Mouse (Mus musculus): ENCODE measurements around the gene Ces1a. TPM values are rescaled to one million over a fixed set of nuclear protein-coding genes. Genes with fewer than 3 reads are reported as not detected.

The Ces1a gene
- polyA plus RNA-seq, 2 experiments = not detected

GRCm38 (mm10) chr8:93079887-93080286 lies 31.9 kb upstream of the Ces1a start, which contains the start of gene Ces1b:
Gene Ces1b, minus strand, starts transcription at chr8:93080017.
- no peak for ATAC-seq (ENCODE audit: insufficient read depth)
- H3K27ac ChIP-seq = no peak within 1 kb of the TSS
- no peak within 1 kb of the TSS for H3K4me2 ChIP-seq (ENCODE audit: low read depth)
- no peaks in the 10 kb centered on the region for H3K9me3 ChIP-seq (ENCODE audit: control insufficient read depth, low read length)
- DNase-seq (ENCODE audit: low read depth in 3 of 3, low spot score in 3 of 3) = no peak
- H3K4me3 ChIP-seq (ENCODE audit: insufficient read depth in 1 of 2, low read depth in 2 of 2, low read length in 2 of 2) = no peak within 1 kb of the TSS
- H3K4me1 ChIP-seq (replicated peaks; ENCODE audit: control insufficient read depth in 2 of 2, insufficient read depth in 2 of 2, low read length in 1 of 2) = no peaks in the 10 kb centered on the region
- no peaks in the 10 kb centered on the region for H3K36me3 ChIP-seq (replicated peaks; ENCODE audit: control insufficient read depth, insufficient read depth, low read depth)
- WGBS (ENCODE audit: insufficient replicate concordance) = 38% methylated on average over 2 of the region's 2 CpGs
- no peak for TF ChIP-seq EP300 (IDR thresholded peaks at IDR 0.05; ENCODE audit: low read depth)
- H3K9ac ChIP-seq (replicated peaks) = no peak within 1 kb of the TSS
- H3K27me3 ChIP-seq (ENCODE audit: control insufficient read depth, insufficient read depth, low read length) = no peaks in the 10 kb centered on the region

GRCm38 (mm10) chr8:93075251-93075650 lies 27.3 kb upstream of the Ces1a start:
- Histone ChIP-seq H3K36me3 (replicated peaks; ENCODE audit: control insufficient read depth, insufficient read depth, low read depth) (no peaks in the 10 kb centered on the region), H3K4me2 (ENCODE audit: low read depth) (no peak overlapping the region), H3K27ac (no peak overlapping the region), H3K9me3 (ENCODE audit: control insufficient read depth, low read length) (no peaks in the 10 kb centered on the region), H3K4me1 (replicated peaks; ENCODE audit: control insufficient read depth in 2 of 2, insufficient read depth in 2 of 2, low read length in 1 of 2) (no peaks in the 10 kb centered on the region), H3K4me3 (ENCODE audit: insufficient read depth in 1 of 2, low read depth in 2 of 2, low read length in 2 of 2) (no peak overlapping the region), H3K9ac (replicated peaks) (no peak overlapping the region), H3K27me3 (ENCODE audit: control insufficient read depth, insufficient read depth, low read length) (no peaks in the 10 kb centered on the region)
- 63% methylated on average over 4 of the region's 4 CpGs for WGBS (ENCODE audit: insufficient replicate concordance)
- DNase-seq (ENCODE audit: low read depth in 3 of 3, low spot score in 3 of 3) = no peak
- no peak for ATAC-seq (ENCODE audit: insufficient read depth)
- TF ChIP-seq EP300 (IDR thresholded peaks at IDR 0.05; ENCODE audit: low read depth) (no peak), CTCF (IDR thresholded peaks at IDR 0.05; ENCODE audit: low read depth) (no peak)

- ATAC-seq (ENCODE audit: insufficient read depth) (no peak), DNase-seq (ENCODE audit: low read depth in 3 of 3, low spot score in 3 of 3) (no peak)
- TF ChIP-seq CTCF (IDR thresholded peaks at IDR 0.05; ENCODE audit: low read depth) (no peak), EP300 (IDR thresholded peaks at IDR 0.05; ENCODE audit: low read depth) (no peak)
- H3K36me3 ChIP-seq (replicated peaks; ENCODE audit: control insufficient read depth, insufficient read depth, low read depth) = no peaks in the 10 kb centered on the region
- no peaks in the 10 kb centered on the region for H3K27me3 ChIP-seq (ENCODE audit: control insufficient read depth, insufficient read depth, low read length)
- 63% methylated on average over 3 of the region's 3 CpGs for WGBS (ENCODE audit: insufficient replicate concordance)
- no peak overlapping the region for H3K27ac ChIP-seq
- H3K4me2 ChIP-seq (ENCODE audit: low read depth) = no peak overlapping the region
- H3K9ac ChIP-seq (replicated peaks) = no peak overlapping the region
- no peak overlapping the region for H3K4me3 ChIP-seq (ENCODE audit: insufficient read depth in 1 of 2, low read depth in 2 of 2, low read length in 2 of 2)
- H3K9me3 ChIP-seq (ENCODE audit: control insufficient read depth, low read length) = no peaks in the 10 kb centered on the region
- H3K4me1 ChIP-seq (replicated peaks; ENCODE audit: control insufficient read depth in 2 of 2, insufficient read depth in 2 of 2, low read length in 1 of 2) = no peaks in the 10 kb centered on the region
These were observed 15.6 kb upstream of the Ces1a start for GRCm38 (mm10) chr8:93063416-93064117.

GRCm38 (mm10) chr8:93059185-93059584 lies 11.2 kb upstream of the Ces1a start:
- 16% methylated on average over 2 of the region's 2 CpGs for WGBS (ENCODE audit: insufficient replicate concordance)
- H3K4me1 ChIP-seq (replicated peaks; ENCODE audit: control insufficient read depth in 2 of 2, insufficient read depth in 2 of 2, low read length in 1 of 2) = no peaks in the 10 kb centered on the region
- no peak overlapping the region for H3K4me2 ChIP-seq (ENCODE audit: low read depth)
- no peak overlapping the region for H3K9ac ChIP-seq (replicated peaks)
- no peaks in the 10 kb centered on the region for H3K9me3 ChIP-seq (ENCODE audit: control insufficient read depth, low read length)
- no peak overlapping the region for H3K27ac ChIP-seq
- ATAC-seq (ENCODE audit: insufficient read depth) (no peak), DNase-seq (ENCODE audit: low read depth in 3 of 3, low spot score in 3 of 3) (no peak)
- TF ChIP-seq CTCF (IDR thresholded peaks at IDR 0.05; ENCODE audit: low read depth) = peak; percentile 56
- no peak for TF ChIP-seq EP300 (IDR thresholded peaks at IDR 0.05; ENCODE audit: low read depth)
- no peaks in the 10 kb centered on the region for H3K27me3 ChIP-seq (ENCODE audit: control insufficient read depth, insufficient read depth, low read length)
- H3K36me3 ChIP-seq (replicated peaks; ENCODE audit: control insufficient read depth, insufficient read depth, low read depth) = no peaks in the 10 kb centered on the region
- no peak overlapping the region for H3K4me3 ChIP-seq (ENCODE audit: insufficient read depth in 1 of 2, low read depth in 2 of 2, low read length in 2 of 2)

- no peak overlapping the region for H3K9ac ChIP-seq (replicated peaks)
- H3K4me2 ChIP-seq (ENCODE audit: low read depth) = no peak overlapping the region
- H3K27ac ChIP-seq = no peak overlapping the region
- ATAC-seq (ENCODE audit: insufficient read depth) = no peak
- TF ChIP-seq EP300 (IDR thresholded peaks at IDR 0.05; ENCODE audit: low read depth) (no peak), CTCF (IDR thresholded peaks at IDR 0.05; ENCODE audit: low read depth) (no peak)
- no peak overlapping the region for H3K4me3 ChIP-seq (ENCODE audit: insufficient read depth in 1 of 2, low read depth in 2 of 2, low read length in 2 of 2)
- no peaks in the 10 kb centered on the region for H3K27me3 ChIP-seq (ENCODE audit: control insufficient read depth, insufficient read depth, low read length)
- H3K4me1 ChIP-seq (replicated peaks; ENCODE audit: control insufficient read depth in 2 of 2, insufficient read depth in 2 of 2, low read length in 1 of 2) = no peaks in the 10 kb centered on the region
- WGBS (ENCODE audit: insufficient replicate concordance) = 14% methylated on average over 2 of the region's 2 CpGs
- no peaks in the 10 kb centered on the region for H3K36me3 ChIP-seq (replicated peaks; ENCODE audit: control insufficient read depth, insufficient read depth, low read depth)
- DNase-seq (ENCODE audit: low read depth in 3 of 3, low spot score in 3 of 3) = no peak
- no peaks in the 10 kb centered on the region for H3K9me3 ChIP-seq (ENCODE audit: control insufficient read depth, low read length)
These were observed 7.2 kb upstream of the Ces1a start for GRCm38 (mm10) chr8:93055238-93055637.
